Mouse (Mus musculus) kidney, adult 8-10 months (tissue): ENCODE measurements around the gene Tcaf3.

ENCODE experiments used
- DNase-seq, 2 experiments: peaks; one replicate each; pipeline ENCODE4 v3.0.0; 2022

Tcaf3 gene

DNA sequence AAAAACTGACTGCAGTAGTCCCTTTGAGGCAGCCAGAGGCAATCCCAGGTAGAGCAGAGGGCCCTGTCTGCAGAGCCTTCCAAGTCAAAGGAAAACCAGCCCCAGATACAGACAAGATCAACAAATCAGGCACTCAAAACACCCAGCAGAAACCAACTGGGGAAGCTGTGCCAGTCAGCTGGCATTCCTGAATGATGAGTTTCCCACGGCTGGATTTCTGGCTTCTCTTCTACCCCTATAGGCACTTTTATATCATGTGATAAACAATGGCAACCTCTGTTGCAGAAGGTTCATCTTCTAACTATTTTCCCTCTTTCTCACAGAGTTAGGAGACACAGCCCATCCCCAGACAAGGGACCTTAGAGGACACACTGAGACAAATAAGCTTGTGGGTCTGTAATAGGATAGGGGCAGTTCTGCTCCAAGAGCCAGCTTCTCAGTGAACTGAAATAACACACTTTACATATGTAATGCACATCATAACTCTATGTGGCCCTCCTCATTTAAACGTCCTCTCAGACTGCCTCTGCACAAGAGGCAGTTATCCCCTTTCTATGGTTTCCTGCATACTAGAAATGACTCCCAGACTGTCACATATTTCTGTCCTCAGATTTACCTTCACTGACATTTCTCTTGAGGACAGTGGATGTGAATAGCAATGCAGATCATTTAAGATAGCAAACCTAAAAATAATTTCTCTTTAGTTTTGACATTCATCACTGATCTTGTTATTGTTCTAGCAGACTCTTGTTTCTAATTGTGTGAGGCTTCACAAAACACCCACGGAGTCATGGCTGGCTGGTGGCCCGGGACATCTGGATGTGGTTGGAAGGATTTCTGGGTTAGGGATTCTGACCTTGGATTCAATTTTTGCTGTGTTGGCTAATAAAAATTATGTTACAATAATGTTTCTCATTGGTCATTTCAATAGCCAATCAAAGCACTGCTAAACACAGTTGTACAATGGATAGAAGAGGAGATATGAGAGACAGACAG lies 55.2 kb downstream of the Tcaf3 start:
- peak in 1 of 2 experiments; percentile 3 for DNase-seq

- no peak for DNase-seq
Measured at GRCm38 (mm10) chr6:42540681-42541080, 56.8 kb downstream of the Tcaf3 start.

- DNase-seq = no peak
Measured at GRCm38 (mm10) chr6:42539711-42540110, 57.8 kb downstream of the Tcaf3 start.
